Mouse (Mus musculus): ENCODE data around the gene Cdk6.

DNA sequence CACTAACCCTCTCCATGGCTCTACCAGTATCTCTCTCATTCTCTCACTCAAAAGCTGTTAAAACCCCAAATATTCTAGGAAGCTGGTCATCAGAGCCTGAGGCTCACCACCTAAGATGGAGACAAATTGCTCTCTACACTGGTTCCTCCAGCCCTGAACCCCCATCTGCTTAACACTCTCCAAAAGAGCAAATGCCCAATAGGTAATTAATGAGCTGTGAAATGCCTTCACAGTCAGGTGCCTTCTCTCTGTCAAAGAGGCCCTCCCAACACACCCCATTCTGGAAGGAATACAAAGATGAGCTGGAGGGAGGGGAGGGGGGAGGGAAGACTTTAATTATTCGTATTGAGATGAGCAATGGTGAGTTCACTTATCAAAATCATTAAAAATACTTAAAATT lies 21.1 kb upstream of the Cdk6 start:
- TF ChIP-seq POLR2A (IDR thresholded peaks at IDR 0.05; ENCODE audit: extremely low read depth, insufficient read depth, low read length) (no peak), CTCF (IDR thresholded peaks at IDR 0.05; ENCODE audit: extremely low read depth, insufficient read depth, low read length) (no peak)

All from cortical plate, adult 2 months (tissue).